Mouse (Mus musculus): ENCODE measurements around the gene Prkn.

- TF ChIP-seq CTCF (IDR thresholded peaks at IDR 0.05; ENCODE audit: borderline replicate concordance, insufficient read depth, low read length) (no peak), POLR2A (IDR thresholded peaks at IDR 0.05; ENCODE audit: low read depth, low read length) (no peak)
Measured at GRCm38 (mm10) chr17:11635121-11635520, 794.9 kb downstream of the Prkn start.
